Mouse (Mus musculus) fat pad, adult 2 months (tissue): ENCODE measurements around the gene Prkce.

Experiments used
- DNase-seq: peaks from one replicate; pipeline ENCODE4 v3.0.0-alpha.2; 2011; ENCODE audit warnings: low read depth, low spot score; ENCODE audit errors: extremely low read depth

The Prkce gene

GRCm38 (mm10) chr17:86669641-86670373 is 502.2 kb downstream of the Prkce start:
- no peak for DNase-seq

DNA sequence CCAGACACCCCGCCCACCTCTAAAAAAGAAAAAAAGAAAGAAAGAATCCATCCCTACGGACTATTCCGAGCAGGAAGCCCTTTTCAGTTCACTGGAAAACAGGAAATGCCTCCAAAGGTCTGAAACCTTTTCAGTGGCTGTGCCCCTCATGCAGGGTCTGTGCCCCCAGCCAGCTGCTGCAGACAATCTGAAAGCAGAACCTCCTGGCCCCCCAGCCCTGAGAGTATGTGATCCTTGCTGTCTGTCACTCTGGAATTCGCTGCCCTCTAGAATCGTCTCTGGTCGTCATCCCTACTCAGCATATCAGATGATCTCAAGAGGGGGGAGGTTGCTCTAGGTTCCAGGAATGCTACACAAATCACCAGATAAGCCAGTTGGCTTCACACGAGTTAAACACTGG is 503.1 kb downstream of the Prkce start:
- DNase-seq, result no peak

DNA sequence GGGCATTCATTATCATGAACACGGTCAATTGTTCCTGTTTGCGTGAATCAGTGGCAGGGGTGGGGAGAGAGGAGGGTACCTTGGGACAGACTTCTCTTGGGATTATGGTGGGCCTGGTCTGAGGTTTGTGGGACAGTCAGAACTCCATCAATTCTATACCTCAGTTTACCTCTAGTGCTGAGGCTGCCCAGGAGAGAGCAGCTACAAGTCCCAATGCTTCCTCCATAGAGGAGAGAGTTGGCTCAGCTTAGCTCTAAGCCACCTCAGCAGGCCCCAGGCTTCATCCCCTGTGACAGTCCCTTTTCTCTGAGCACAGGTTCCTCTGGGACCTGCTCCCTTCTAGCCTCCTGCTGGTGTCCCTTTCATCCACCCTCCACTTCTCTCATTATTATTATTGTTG is 507.4 kb downstream of the Prkce start:
- DNase-seq, result no peak

GRCm38 (mm10) chr17:86676336-86676735 is 508.8 kb downstream of the Prkce start:
- DNase-seq, result no peak

DNA sequence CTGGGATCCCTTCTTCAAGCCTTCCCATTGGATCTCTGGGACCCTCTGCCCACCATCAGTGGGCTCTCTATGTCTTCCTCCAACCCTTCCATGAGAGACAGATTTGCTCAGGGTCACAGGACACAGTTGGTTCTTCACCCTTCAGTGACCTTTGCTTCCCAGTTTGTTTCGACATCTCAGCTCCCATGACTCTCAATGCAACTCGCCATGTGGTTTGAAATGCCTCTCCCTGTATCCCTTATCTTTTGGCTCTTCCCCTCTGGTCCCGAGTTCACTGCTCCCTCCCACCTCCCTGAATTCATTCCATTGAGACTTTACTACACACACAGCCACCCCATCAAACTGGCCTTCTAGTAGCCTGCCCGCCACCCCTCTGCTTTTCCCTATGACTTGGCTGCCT is 509.3 kb downstream of the Prkce start:
- DNase-seq, result no peak

- no peak for DNase-seq
Measured at GRCm38 (mm10) chr17:86685263-86685662, 517.7 kb downstream of the Prkce start.

GRCm38 (mm10) chr17:86687021-86687420 is 519.4 kb downstream of the Prkce start:
- DNase-seq, result no peak

DNA sequence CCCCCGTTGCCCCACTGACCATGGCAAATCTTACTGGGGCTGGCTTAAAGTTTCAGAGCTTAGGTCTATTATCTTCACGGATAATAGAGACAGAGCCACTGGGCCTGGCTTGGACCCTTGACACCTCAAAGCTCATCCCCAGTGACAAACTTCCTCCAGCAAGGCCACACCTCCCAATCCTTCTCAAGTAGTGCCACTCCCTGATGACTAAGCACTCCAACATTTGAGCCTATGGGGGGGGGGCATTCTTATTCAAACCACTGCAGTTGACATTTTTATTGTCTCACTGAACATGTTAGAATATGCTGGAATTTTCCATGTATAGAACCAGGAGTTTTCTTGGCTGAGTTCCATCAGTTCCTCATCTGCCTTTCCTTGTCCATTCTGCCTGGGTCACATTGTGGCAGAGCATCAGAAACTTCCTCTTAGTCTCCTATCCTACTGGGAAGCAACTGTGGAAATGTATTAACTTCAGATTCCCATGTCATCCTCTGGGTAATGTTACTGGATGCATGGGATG is 523.3 kb downstream of the Prkce start:
- no peak for DNase-seq

DNA sequence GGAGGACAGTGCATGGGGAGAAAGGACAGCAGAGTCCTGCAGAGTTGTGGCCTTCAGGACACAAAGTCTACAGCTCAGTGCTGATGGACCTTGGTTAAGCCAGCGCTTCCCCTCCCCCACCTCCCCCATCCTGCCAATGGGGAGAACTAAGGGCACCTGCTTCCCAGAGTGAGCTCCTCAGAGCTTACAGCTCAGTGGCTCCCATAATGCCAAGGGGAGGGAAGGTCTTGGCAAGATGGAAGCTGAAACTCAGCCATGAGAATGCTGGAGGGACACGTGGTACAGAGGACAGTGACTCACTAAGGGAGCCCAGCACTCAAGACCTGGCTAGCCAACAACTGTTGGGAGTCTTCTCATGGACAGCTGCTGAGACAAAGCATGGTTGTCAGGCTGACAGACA is 530.2 kb downstream of the Prkce start:
- no peak for DNase-seq

GRCm38 (mm10) chr17:86703336-86703735 is 535.8 kb downstream of the Prkce start:
- no peak for DNase-seq

- DNase-seq, result no peak
Measured at GRCm38 (mm10) chr17:86705236-86705635, 537.7 kb downstream of the Prkce start.

DNA sequence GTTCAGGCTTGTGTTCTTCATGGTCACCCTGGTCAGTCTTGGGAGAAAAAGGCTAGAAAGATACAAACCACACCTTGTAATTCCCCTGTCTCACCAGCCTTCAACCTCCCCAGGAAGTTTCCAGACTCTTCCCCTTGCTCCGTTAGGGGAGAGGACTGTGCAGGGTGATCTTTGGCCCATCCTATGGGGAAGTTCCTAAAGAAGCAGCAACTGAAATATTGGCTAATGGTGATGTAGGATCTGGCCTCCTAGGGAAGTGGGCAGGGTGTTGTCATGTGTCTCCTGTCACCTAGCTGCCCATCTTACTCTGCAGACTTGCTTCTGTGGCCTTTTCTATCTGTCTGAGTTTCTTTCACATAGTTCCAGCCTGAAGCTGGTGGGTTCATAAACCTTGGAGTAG is 538.9 kb downstream of the Prkce start:
- DNase-seq, result no peak
